Mouse (Mus musculus): ENCODE data around the gene Mettl18. TPM values are rescaled to one million over a fixed set of nuclear protein-coding genes. Genes with fewer than 3 reads are reported as not detected.

The Mettl18 gene
- polyA plus RNA-seq, 1 experiment: 4.4 TPM

DNA sequence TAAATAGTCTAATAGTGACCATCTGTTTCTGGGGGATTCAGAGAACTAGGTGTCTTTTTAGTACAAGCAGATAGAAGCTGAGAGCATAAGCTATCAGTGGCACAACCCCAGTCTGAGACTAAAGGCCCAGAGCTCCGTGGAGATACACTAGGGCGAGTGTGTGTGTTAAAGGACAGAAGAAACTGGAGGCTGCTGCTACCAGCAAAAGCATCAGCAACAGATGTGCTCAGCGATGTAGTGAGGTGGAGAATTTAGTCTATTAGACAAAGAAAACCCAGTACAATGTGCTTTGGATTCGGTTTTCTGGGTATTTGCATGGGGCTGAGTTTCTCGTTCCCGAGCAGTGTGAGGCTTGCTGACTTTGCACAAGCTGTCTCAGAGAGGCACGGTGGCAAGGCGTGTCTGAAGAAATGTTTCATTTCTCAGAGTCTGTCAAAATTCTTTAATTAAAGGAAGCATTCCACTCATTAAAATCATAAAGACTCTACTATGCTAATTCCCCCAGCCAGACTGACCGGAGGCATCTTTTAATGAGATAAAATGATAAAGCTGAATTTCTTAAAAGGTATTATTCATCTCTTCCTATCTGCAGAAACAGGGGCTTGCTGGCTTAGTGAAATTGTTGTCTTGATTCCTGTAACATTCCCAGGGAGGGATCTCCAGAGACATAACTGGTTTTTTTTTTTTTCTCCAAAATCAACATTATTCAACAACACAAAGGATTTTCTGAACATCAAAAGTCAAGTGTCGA lies 45.9 kb downstream of the Mettl18 start:
- no peak for DNase-seq (ENCODE audit: extremely low spot score in 1 of 2, low spot score in 1 of 2)

DNA sequence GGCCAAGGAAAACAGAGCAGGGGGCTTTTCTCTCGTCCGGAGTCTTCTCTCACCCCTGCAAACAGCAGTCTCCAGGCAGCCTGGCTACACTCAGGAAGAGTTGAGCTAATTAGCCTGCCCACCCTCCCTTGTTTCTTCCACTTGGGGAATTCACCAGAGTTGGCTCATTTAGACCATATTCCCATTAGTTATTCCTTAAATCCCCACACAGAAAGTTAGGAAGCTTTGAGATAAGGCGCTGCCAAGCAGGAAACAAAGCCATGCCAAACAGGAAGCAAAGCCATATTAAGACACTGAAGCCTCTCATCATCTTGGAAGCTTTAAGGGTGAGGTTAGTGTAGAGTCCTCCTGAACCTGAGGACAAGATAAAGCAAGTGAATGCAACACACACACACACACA lies 48.9 kb downstream of the Mettl18 start:
- no peak for DNase-seq (ENCODE audit: extremely low spot score in 1 of 2, low spot score in 1 of 2)

Other genes with a start within 250 kb of the Mettl18 start
- gene Kifap3, start 215.3 kb upstream of the Mettl18 start, polyA plus RNA-seq (2012; rRNA removed): 104 and 115 TPM in 2 replicates
- gene Scyl3, start 65.8 kb upstream of the Mettl18 start, polyA plus RNA-seq (2012; rRNA removed): 18.7 and 24.0 TPM in 2 replicates
- 0.98 and 1.4 TPM in 2 replicates for gene BC055324, start 93 bp upstream of the Mettl18 start, polyA plus RNA-seq (2012; rRNA removed)
- 0.02 TPM in 1 of 2 replicates, not detected in the other for gene Sele, start 53.3 kb downstream of the Mettl18 start, polyA plus RNA-seq (2012; rRNA removed)
- 0.11 and 0.24 TPM in 2 replicates for gene Sell, start 67.1 kb downstream of the Mettl18 start, polyA plus RNA-seq (2012; rRNA removed)
- gene Selp, start 120.4 kb downstream of the Mettl18 start, polyA plus RNA-seq (2012; rRNA removed): 0.06 TPM in 1 of 2 replicates, not detected in the other
- gene F5, start 156.9 kb downstream of the Mettl18 start, polyA plus RNA-seq (2012; rRNA removed): 0.27 and 0.46 TPM in 2 replicates

Data from frontal cortex, adult 2 months (tissue).